Mouse (Mus musculus) forebrain, postnatal 0 days (tissue): ENCODE measurements at regions not wholly inside any gene's neighbourhood (a gene's known extent, or its start where the extent isn't known, plus 50 kb on each side); places are given as distances from the start of the nearest gene placed in this dataset.

Experiments used
- ATAC-seq: fragments of 200-750 bp; cut with Nextera tagmentation; 2 replicates; pipeline ENCODE4 v1.8.0; 2017; ENCODE audit warnings: mild to moderate bottlenecking, moderate library complexity
- DNase-seq: peaks from one replicate; pipeline ENCODE4 v3.0.0-alpha.2; 2015
- H3K27ac ChIP-seq: fragments of 300-500 bp; sonication (generic); 2 replicates; pipeline ENCODE4 v1.5.1; 2014; ENCODE audit warnings: low read depth, mild to moderate bottlenecking, antibody characterized with exemption, low read length, moderate library complexity, mixed read lengths
- H3K27me3 ChIP-seq: fragments of 300-500 bp; sonication (generic); 2 replicates; pipeline ENCODE4 v1.6.1; 2014; ENCODE audit warnings: mild to moderate bottlenecking, low read length, mixed read lengths; ENCODE audit not compliant: insufficient read depth
- H3K36me3 ChIP-seq: fragments of 300-500 bp; sonication (generic); 2 replicates; pipeline ENCODE4 v1.6.1; 2014; ENCODE audit warnings: mild to moderate bottlenecking, moderate library complexity; ENCODE audit not compliant: insufficient read depth
- H3K4me1 ChIP-seq: fragments of 300-500 bp; sonication (generic); 2 replicates; pipeline ENCODE4 v1.6.1; 2014; ENCODE audit warnings: antibody characterized with exemption; ENCODE audit not compliant: insufficient read depth
- H3K4me2 ChIP-seq: fragments of 300-500 bp; sonication (generic); 2 replicates; pipeline ENCODE4 v1.6.1; 2014; ENCODE audit warnings: low read depth, mild to moderate bottlenecking, moderate library complexity
- H3K4me3 ChIP-seq: fragments of 300-500 bp; sonication (generic); 2 replicates; pipeline ENCODE4 v1.5.1; 2014; ENCODE audit warnings: low read depth, low read length, mixed read lengths
- H3K9ac ChIP-seq: fragments of 300-500 bp; sonication (generic); 2 replicates; pipeline ENCODE4 v1.6.1; 2014; ENCODE audit warnings: mild to moderate bottlenecking
- H3K9me3 ChIP-seq: fragments of 300-500 bp; sonication (generic); 2 replicates; pipeline ENCODE4 v1.6.1; 2016; ENCODE audit warnings: low read length
- CTCF ChIP-seq: sonication (generic); IDR thresholded peaks from 2 replicates; pipeline ENCODE4 v1.5.1; 2016; ENCODE audit warnings: antibody characterized with exemption, control low read depth, low read depth
- WGBS: fragments of 180-500 bp; shearing (Covaris S2); extraction: QIAGEN DNeasy Blood & Tissue Kit; methylation state at CpG from one replicate; pipeline ENCODE4 v1.1.7; 2014; 5-methylcytosine and 5-hydroxymethylcytosine counted together

DNA sequence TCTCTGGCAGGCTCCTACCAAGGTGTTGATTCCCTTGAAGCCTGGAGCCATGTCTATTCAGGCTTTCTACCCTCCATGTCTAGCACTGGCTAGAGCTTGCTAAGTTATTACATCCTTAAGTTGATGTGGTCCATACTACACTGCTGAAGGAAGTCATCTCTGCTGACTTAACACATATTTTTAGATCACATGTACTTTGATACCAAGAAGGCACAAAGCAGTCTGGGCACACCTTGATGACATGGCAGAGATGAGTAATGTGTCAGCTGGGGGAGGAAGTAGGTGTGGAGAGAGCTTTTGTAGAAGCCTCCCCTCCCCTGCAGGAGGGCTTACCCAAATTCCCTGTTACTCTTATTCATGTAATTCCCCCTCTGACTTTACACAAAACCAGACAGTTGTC, 187.6 kb upstream of the Prdm1 start:
- H3K27ac ChIP-seq, result no peak overlapping the region
- ATAC-seq, result no peak
- H3K4me3 ChIP-seq, result no peak overlapping the region

DNA sequence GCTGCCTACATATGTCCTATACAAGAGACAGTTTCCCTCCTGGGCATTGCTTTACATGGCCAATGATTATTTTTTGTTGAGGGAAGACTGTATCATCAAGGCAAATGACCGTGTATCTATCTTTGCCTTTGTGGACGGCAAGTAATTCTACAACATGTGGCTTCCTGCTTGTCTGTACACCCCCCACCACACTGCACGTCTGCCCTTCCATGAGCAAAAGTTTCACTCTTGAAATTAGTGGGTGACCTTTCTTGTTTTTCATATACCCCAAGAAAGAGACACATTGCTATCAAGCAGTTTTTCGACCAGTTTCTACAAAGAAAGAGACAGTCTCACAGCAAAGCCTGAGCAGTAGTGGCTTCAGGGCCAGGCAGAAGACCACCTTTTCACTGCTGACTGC, 180.5 kb upstream of the Prdm1 start:
- ATAC-seq, result no peak
- H3K4me3 ChIP-seq, result no peak overlapping the region
- H3K36me3 ChIP-seq, result no peaks in the 10 kb centered on the region
- no peaks in the 10 kb centered on the region for H3K4me1 ChIP-seq
- H3K9ac ChIP-seq, result no peak overlapping the region
- no peak for TF ChIP-seq CTCF
- H3K9me3 ChIP-seq, result no peaks in the 10 kb centered on the region
- no peak overlapping the region for H3K27ac ChIP-seq
- DNase-seq, result no peak
- H3K27me3 ChIP-seq, result no peaks in the 10 kb centered on the region
- H3K4me2 ChIP-seq, result no peak overlapping the region
- 92% methylated on average over 4 of the region's 4 CpGs for WGBS

More for the DNA sequence above, 187.6 kb upstream of the Prdm1 start:
- Histone ChIP-seq H3K9ac (no peak overlapping the region), H3K9me3 (no peaks in the 10 kb centered on the region), H3K27me3 (no peaks in the 10 kb centered on the region), H3K36me3 (no peaks in the 10 kb centered on the region), H3K4me1 (no peaks in the 10 kb centered on the region), H3K4me2 (no peak overlapping the region)
- DNase-seq, result no peak
- no peak for TF ChIP-seq CTCF

DNA sequence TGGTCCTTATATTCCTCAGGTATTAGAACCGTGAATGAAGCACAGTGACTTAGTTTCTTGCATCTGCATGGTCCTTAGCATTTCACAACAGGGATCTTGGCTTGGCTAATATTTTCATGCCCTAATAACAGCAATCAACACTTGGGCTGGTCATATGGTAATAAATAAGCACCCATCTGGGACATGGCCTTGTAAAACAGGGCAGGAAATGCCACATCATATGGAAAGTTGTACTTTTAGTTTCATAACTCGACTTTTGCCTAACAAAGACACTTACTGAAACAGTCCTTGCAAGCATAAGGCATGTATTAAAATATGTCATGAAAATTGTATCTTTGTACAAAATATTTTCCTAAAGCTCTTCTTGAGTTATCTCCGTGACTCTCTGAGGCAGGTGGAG, 175.8 kb upstream of the Prdm1 start:
- TF ChIP-seq CTCF, result no peak
- Histone ChIP-seq H3K4me1 (no peaks in the 10 kb centered on the region), H3K4me3 (no peak overlapping the region), H3K27me3 (no peaks in the 10 kb centered on the region), H3K36me3 (no peaks in the 10 kb centered on the region), H3K9ac (no peak overlapping the region), H3K4me2 (no peak overlapping the region), H3K9me3 (no peaks in the 10 kb centered on the region), H3K27ac (no peak overlapping the region)
- WGBS, result 90% methylated on average over 3 of the region's 3 CpGs
- DNase-seq, result no peak
- no peak for ATAC-seq

DNA sequence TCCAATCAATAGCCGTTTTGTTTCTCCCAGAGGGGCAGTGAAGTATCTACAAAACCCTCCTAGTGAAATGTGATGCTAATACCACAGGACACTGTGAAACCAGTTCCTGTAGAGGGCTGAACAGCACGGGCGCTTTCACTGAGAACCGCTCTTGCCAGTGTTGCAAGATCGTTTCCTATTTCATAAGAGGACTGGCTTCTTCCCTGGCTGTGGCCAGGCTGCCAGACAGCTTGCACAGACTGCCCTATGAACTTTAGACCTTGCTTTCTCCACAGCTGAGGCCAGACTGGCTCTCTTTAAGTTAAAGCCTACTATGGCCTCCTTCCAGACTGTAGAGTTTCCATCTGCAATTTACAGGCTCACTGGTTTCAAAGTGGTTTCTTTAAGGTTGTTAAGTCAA, 173.8 kb upstream of the Prdm1 start:
- Histone ChIP-seq H3K4me2 (no peak overlapping the region), H3K9ac (no peak overlapping the region), H3K27me3 (no peaks in the 10 kb centered on the region), H3K36me3 (no peaks in the 10 kb centered on the region), H3K4me3 (no peak overlapping the region), H3K27ac (no peak overlapping the region), H3K9me3 (no peaks in the 10 kb centered on the region), H3K4me1 (no peaks in the 10 kb centered on the region)
- DNase-seq, result no peak
- ATAC-seq, result no peak
- 80% methylated on average over 5 of the region's 5 CpGs for WGBS
- no peak for TF ChIP-seq CTCF

DNA sequence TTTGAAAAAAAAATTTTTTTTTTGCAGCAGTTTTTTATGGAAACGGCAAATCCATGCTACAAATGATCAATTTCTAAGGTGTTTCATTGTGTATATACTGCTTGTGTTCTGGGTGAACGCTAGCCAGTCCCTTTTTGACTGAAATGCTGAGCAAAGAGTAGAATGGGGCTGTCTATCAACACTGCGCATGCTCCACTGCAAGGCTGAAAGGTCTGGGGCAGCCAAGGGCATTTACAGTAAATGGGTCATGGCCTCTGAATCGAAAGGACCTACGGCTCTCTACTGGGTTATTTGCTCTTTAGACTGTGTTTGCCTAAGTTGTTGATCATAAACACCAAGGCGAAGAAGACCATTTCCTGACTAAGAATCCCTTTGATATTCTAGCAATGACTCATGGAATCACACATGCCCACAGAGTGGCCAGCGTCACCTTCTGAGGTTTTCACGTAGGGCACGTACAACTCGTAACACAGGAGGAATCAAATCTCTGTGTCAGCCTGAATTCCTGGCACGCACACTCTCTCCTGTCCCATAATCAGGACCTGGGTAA, 171.8 kb upstream of the Prdm1 start:
- no peaks in the 10 kb centered on the region for H3K36me3 ChIP-seq
- H3K4me3 ChIP-seq, result no peak overlapping the region
- H3K4me1 ChIP-seq, result no peaks in the 10 kb centered on the region
- H3K27me3 ChIP-seq, result no peaks in the 10 kb centered on the region
- 87% methylated on average over 11 of the region's 11 CpGs for WGBS
- H3K9ac ChIP-seq, result no peak overlapping the region
- H3K4me2 ChIP-seq, result no peak overlapping the region
- no peak for DNase-seq
- TF ChIP-seq CTCF, result no peak
- H3K9me3 ChIP-seq, result no peaks in the 10 kb centered on the region
- no peak overlapping the region for H3K27ac ChIP-seq
- no peak for ATAC-seq

DNA sequence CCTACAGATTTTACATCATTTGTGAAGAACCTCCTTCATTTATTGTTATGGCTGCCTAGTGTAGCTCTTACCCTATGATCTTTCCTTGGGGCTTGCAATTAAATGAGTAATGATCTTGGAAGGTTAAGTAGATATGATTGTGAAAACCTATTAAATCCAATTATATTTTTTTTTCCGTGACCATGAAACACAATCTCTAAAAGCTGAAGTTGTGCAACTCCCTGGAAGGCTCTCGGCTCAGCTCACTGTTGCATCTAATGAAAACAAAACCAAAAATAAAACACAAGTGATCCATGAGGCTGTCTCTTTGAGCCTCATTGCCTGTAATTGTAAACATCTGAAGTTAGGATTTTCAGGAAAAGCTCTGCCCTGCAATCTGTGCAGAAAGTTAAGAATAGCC, 169.7 kb upstream of the Prdm1 start:
- no peak for TF ChIP-seq CTCF
- no peak overlapping the region for H3K4me3 ChIP-seq
- no peaks in the 10 kb centered on the region for H3K36me3 ChIP-seq
- 80% methylated on average over 2 of the region's 2 CpGs for WGBS
- H3K4me1 ChIP-seq, result no peaks in the 10 kb centered on the region
- H3K27ac ChIP-seq, result no peak overlapping the region
- no peak for ATAC-seq
- DNase-seq, result no peak
- no peaks in the 10 kb centered on the region for H3K9me3 ChIP-seq
- no peaks in the 10 kb centered on the region for H3K27me3 ChIP-seq
- H3K4me2 ChIP-seq, result no peak overlapping the region
- H3K9ac ChIP-seq, result no peak overlapping the region

DNA sequence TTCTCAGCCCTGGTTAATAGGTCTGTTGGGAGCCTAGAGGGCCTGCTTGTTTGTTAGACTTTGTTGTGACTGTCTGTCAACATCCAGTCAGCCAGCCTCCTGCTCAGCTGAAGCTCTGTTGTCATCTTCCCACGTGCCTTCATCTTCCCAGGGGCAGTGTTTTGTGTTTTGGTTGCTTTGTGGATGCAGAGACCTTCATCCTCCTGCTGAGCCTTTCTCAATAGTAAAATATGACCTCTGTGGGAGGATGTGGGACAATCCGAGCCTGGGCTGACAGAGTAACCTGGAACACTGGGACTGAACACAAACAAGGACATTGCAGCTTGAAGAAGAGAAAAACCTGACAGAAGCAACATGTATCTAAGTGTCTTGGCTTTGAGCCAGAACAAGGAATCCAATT, 168.7 kb upstream of the Prdm1 start:
- TF ChIP-seq CTCF, result no peak
- no peak overlapping the region for H3K9ac ChIP-seq
- no peaks in the 10 kb centered on the region for H3K27me3 ChIP-seq
- ATAC-seq (no peak), DNase-seq (no peak)
- H3K4me1 ChIP-seq, result no peaks in the 10 kb centered on the region
- H3K4me3 ChIP-seq, result no peak overlapping the region
- WGBS, result 9% methylated on average over 2 of the region's 2 CpGs
- no peaks in the 10 kb centered on the region for H3K36me3 ChIP-seq
- no peak overlapping the region for H3K27ac ChIP-seq
- H3K9me3 ChIP-seq, result no peaks in the 10 kb centered on the region
- H3K4me2 ChIP-seq, result no peak overlapping the region
